Mouse (Mus musculus): Measurements from ENCODE around the gene Socs3. TPM values are rescaled to one million over a fixed set of nuclear protein-coding genes. Genes with fewer than 3 reads are reported as not detected.

Gene Socs3
- polyA plus RNA-seq, 1 experiment from 2014 or later: 5.4 TPM

DNA sequence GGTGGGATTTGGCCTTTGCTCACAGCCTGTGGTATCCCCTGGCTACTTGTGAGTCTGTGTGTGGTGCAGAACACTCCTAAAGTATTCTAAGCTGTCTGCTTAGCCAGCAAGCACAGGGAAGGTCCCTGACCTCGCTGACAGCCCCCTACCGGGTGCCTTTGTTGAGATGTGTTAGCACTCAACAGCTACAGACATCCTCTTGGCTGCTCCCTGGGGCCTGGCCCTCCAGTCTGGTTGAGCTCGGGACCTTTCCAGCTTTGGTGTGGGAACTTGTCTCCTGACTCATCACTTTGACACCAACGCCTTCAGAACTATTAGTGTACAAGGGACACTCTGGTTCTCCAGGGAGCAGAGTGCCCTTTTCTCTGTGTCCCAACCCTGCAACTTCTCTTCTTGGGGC lies 28.0 kb downstream of the Socs3 start:
- no peaks in the 10 kb centered on the region for H3K36me3 ChIP-seq (ENCODE audit: insufficient read depth)
- no peak overlapping the region for H3K9ac ChIP-seq
- no peak overlapping the region for H3K4me3 ChIP-seq (ENCODE audit: low read depth, low read length)
- H3K9me3 ChIP-seq (ENCODE audit: low read depth, low read length): no peaks in the 10 kb centered on the region
- no peak overlapping the region for H3K27ac ChIP-seq (ENCODE audit: low read depth)
- 29% methylated on average over 4 of the region's 4 CpGs for WGBS
- peak; percentile 27 for DNase-seq
- no peak overlapping the region for H3K4me2 ChIP-seq
- H3K4me1 ChIP-seq (ENCODE audit: insufficient read depth): peaks cover 17% of the 10 kb centered on the region; the same call in 1 of the 2 replicates
- ATAC-seq (ENCODE audit: insufficient read depth): no peak
- no peaks in the 10 kb centered on the region for H3K27me3 ChIP-seq (ENCODE audit: insufficient read depth, low read length)
- no peak for TF ChIP-seq CTCF (IDR thresholded peaks at IDR 0.05; ENCODE audit: low read depth)

GRCm38 (mm10) chr11:117941325-117941834 lies 28.5 kb downstream of the Socs3 start:
- Histone ChIP-seq H3K27me3 (ENCODE audit: insufficient read depth, low read length) (no peaks in the 10 kb centered on the region), H3K4me3 (ENCODE audit: low read depth, low read length) (no peak overlapping the region), H3K9me3 (ENCODE audit: low read depth, low read length) (no peaks in the 10 kb centered on the region), H3K27ac (ENCODE audit: low read depth) (no peak overlapping the region), H3K9ac (no peak overlapping the region), H3K36me3 (ENCODE audit: insufficient read depth) (no peaks in the 10 kb centered on the region), H3K4me2 (no peak overlapping the region), H3K4me1 (ENCODE audit: insufficient read depth) (peaks cover 18% of the 10 kb centered on the region; the same call in 1 of the 2 replicates)
- no peak for TF ChIP-seq CTCF (IDR thresholded peaks at IDR 0.05; ENCODE audit: low read depth)
- DNase-seq: no peak
- ATAC-seq (ENCODE audit: insufficient read depth): no peak
- 80% methylated on average over 8 of the region's 8 CpGs for WGBS

- ATAC-seq (ENCODE audit: insufficient read depth) (no peak), DNase-seq (no peak)
- WGBS: 90% methylated on average over 6 of the region's 6 CpGs
- Histone ChIP-seq H3K4me2 (no peak overlapping the region), H3K4me3 (ENCODE audit: low read depth, low read length) (no peak overlapping the region), H3K9me3 (ENCODE audit: low read depth, low read length) (no peaks in the 10 kb centered on the region), H3K9ac (no peak overlapping the region), H3K27me3 (ENCODE audit: insufficient read depth, low read length) (no peaks in the 10 kb centered on the region), H3K36me3 (ENCODE audit: insufficient read depth) (no peaks in the 10 kb centered on the region), H3K27ac (ENCODE audit: low read depth) (peak overlapping the region; percentile 58; the same call in 1 of the 2 replicates), H3K4me1 (ENCODE audit: insufficient read depth) (peaks cover 21% of the 10 kb centered on the region; the same call in 1 of the 2 replicates)
- TF ChIP-seq CTCF (IDR thresholded peaks at IDR 0.05; ENCODE audit: low read depth): no peak
These were observed 29.0 kb downstream of the Socs3 start for GRCm38 (mm10) chr11:117940881-117941280.

- Histone ChIP-seq H3K9ac (no peak overlapping the region), H3K4me3 (ENCODE audit: low read depth, low read length) (no peak overlapping the region), H3K9me3 (ENCODE audit: low read depth, low read length) (no peaks in the 10 kb centered on the region), H3K27ac (ENCODE audit: low read depth) (peak overlapping the region; percentile 58; the same call in 1 of the 2 replicates), H3K4me2 (peak overlapping the region; percentile 20; the same call in 1 of the 2 replicates), H3K36me3 (ENCODE audit: insufficient read depth) (no peaks in the 10 kb centered on the region), H3K4me1 (ENCODE audit: insufficient read depth) (peaks cover 28% of the 10 kb centered on the region; the same call in 1 of the 2 replicates), H3K27me3 (ENCODE audit: insufficient read depth, low read length) (no peaks in the 10 kb centered on the region)
- peak; percentile 94 for DNase-seq
- no peak for TF ChIP-seq CTCF (IDR thresholded peaks at IDR 0.05; ENCODE audit: low read depth)
- peak; percentile 89 for ATAC-seq (ENCODE audit: insufficient read depth)
- 2% methylated on average over 7 of the region's 7 CpGs for WGBS
These were observed 30.0 kb downstream of the Socs3 start for GRCm38 (mm10) chr11:117939741-117940285.

- no peaks in the 10 kb centered on the region for H3K36me3 ChIP-seq (ENCODE audit: insufficient read depth)
- 0 out of 2 replicates have a peak overlapping the region, but pooled peaks have one; percentile 1 for H3K4me2 ChIP-seq
- peaks cover 32% of the 10 kb centered on the region; the same call in 1 of the 2 replicates for H3K4me1 ChIP-seq (ENCODE audit: insufficient read depth)
- H3K27me3 ChIP-seq (ENCODE audit: insufficient read depth, low read length): no peaks in the 10 kb centered on the region
- no peaks in the 10 kb centered on the region for H3K9me3 ChIP-seq (ENCODE audit: low read depth, low read length)
- no peak for TF ChIP-seq CTCF (IDR thresholded peaks at IDR 0.05; ENCODE audit: low read depth)
- DNase-seq (no peak), ATAC-seq (ENCODE audit: insufficient read depth) (no peak)
- WGBS: 29% methylated on average over 4 of the region's 4 CpGs
- no peak overlapping the region for H3K4me3 ChIP-seq (ENCODE audit: low read depth, low read length)
- peak overlapping the region; percentile 58; the same call in 1 of the 2 replicates for H3K27ac ChIP-seq (ENCODE audit: low read depth)
- no peak overlapping the region for H3K9ac ChIP-seq
These were observed 30.7 kb downstream of the Socs3 start for GRCm38 (mm10) chr11:117939004-117939730.

DNA sequence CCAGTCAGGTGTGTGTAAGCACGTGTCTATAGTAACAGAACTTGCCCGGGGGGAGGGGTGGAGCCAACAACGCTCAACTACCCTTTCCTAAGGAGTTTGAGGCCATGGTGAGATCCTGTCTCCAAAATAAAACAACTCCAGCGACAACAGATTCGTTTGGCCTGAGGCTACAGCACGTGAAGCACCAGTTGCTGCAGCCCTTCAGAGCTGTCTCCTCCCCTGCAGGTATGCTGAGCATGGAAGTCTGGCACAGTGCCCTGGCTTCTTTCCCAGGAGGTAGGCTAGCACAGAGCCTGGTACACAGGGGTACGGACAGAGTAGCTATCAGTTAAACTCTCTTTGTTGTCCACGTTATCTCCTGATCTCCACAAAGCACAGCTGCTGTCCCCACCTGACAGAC lies 33.6 kb downstream of the Socs3 start:
- Histone ChIP-seq H3K27me3 (ENCODE audit: insufficient read depth, low read length) (0 out of 2 replicates have a peak, but pooled peaks cover 3% of the 10 kb centered on the region), H3K4me3 (ENCODE audit: low read depth, low read length) (no peak overlapping the region), H3K9ac (no peak overlapping the region), H3K4me1 (ENCODE audit: insufficient read depth) (peaks cover 44% of the 10 kb centered on the region), H3K27ac (ENCODE audit: low read depth) (peak overlapping the region; percentile 27; the same call in 1 of the 2 replicates), H3K4me2 (no peak overlapping the region), H3K36me3 (ENCODE audit: insufficient read depth) (no peaks in the 10 kb centered on the region), H3K9me3 (ENCODE audit: low read depth, low read length) (no peaks in the 10 kb centered on the region)
- DNase-seq (peak; percentile 84), ATAC-seq (ENCODE audit: insufficient read depth) (no peak)
- no peak for TF ChIP-seq CTCF (IDR thresholded peaks at IDR 0.05; ENCODE audit: low read depth)
- 33% methylated on average over 8 of the region's 8 CpGs for WGBS

DNA sequence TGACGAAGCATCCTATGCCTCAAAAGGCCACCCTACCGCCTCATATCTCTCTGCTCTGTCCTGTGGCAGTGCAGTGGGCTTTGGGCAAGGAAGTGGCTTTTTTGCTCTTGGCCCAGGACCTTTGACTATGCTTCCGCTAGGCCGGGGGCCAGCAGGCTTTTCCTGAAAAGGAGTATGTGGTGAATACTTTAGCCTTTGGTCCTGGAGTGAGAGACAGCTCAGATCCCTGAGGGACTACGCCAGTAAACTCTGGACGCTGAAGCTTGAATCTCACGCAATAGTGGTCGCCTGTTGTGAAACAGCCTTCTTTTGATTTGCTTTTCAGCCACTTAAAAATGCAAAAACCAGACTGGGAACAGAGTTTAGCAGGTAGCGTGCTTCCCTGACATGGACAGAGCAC lies 34.2 kb downstream of the Socs3 start:
- H3K9me3 ChIP-seq (ENCODE audit: low read depth, low read length): no peaks in the 10 kb centered on the region
- 0 out of 2 replicates have a peak, but pooled peaks cover 9% of the 10 kb centered on the region for H3K27me3 ChIP-seq (ENCODE audit: insufficient read depth, low read length)
- H3K4me2 ChIP-seq: no peak overlapping the region
- no peak for TF ChIP-seq CTCF (IDR thresholded peaks at IDR 0.05; ENCODE audit: low read depth)
- no peaks in the 10 kb centered on the region for H3K36me3 ChIP-seq (ENCODE audit: insufficient read depth)
- ATAC-seq (ENCODE audit: insufficient read depth): no peak
- peak overlapping the region; percentile 33; the same call in 1 of the 2 replicates for H3K27ac ChIP-seq (ENCODE audit: low read depth)
- H3K4me3 ChIP-seq (ENCODE audit: low read depth, low read length): no peak overlapping the region
- H3K9ac ChIP-seq: no peak overlapping the region
- H3K4me1 ChIP-seq (ENCODE audit: insufficient read depth): peaks cover 39% of the 10 kb centered on the region
- DNase-seq: peak; percentile 45
- WGBS: 55% methylated on average over 9 of the region's 9 CpGs
